In genomic region chr13:63700747-63701146, GRCm38 (mm10) we compare ENCODE assay signal across 13 mouse cellular contexts.
DNase-seq lines count a peak whose midpoint lies in the region; ATAC-seq and TF ChIP-seq lines count a peak whose summit lies in the region.
"Had no signal": no experiment of that assay in that cellular context is flagged by ENCODE, and none has a peak within 500 bp of the region (broad histone marks: within the 10 kb centered on the region; RNA-seq: fewer than 3 reads in every experiment).

No protein-coding gene starts in this region.

- peaks cover 10% of the 10 kb centered on the region; the same call in 1 of the 2 replicates for H3K4me1 ChIP-seq in hindbrain, embryonic 13.5 days (replicated peaks)
- H3K4me1 ChIP-seq in hindbrain, embryonic 11.5 days (replicated peaks; ENCODE audit: control insufficient read depth, insufficient read depth, low read length) = no peaks in the 10 kb centered on the region
- peaks cover 16% of the 10 kb centered on the region for H3K4me1 ChIP-seq in embryonic facial prominence, embryonic 10.5 days
- peaks cover 12% of the 10 kb centered on the region for H3K4me1 ChIP-seq in limb, embryonic 14.5 days (ENCODE audit: control insufficient read depth, insufficient read depth, low read length)

- no peak for DNase-seq in hindbrain, embryonic 11.5 days (ENCODE audit: low spot score)
- DNase-seq in embryonic facial prominence, embryonic 10.5 days (ENCODE audit: low spot score) = no peak
- DNase-seq in limb, embryonic 14.5 days (ENCODE audit: low spot score) = no peak
- peak; percentile 10 to 19 for DNase-seq in natural killer cell, adult 2 months (ENCODE audit: low spot score in 2 of 2)
- no peak for DNase-seq in left cerebral cortex, adult 11 months (ENCODE audit: low spot score)
- no peak for DNase-seq in gastrocnemius, postnatal 10 days
- no peak for DNase-seq in thymus, postnatal 25 days
- DNase-seq: cerebellum, postnatal 25 days; heart, adult 18-20 months had no signal

- no peaks in the 10 kb centered on the region for H3K27me3 ChIP-seq in hindbrain, embryonic 13.5 days
- no peaks in the 10 kb centered on the region for H3K27me3 ChIP-seq in hindbrain, embryonic 11.5 days (ENCODE audit: control insufficient read depth, insufficient read depth, low read length)
- no peaks in the 10 kb centered on the region for H3K27me3 ChIP-seq in embryonic facial prominence, embryonic 10.5 days (replicated peaks; ENCODE audit: low read depth, poor library complexity, severe bottlenecking)
- H3K27me3 ChIP-seq in limb, embryonic 14.5 days (ENCODE audit: control insufficient read depth, insufficient read depth, low read length) = no peaks in the 10 kb centered on the region
- H3K27me3 ChIP-seq: hindbrain, embryonic 12.5 days had no signal

- no peak overlapping the region for H3K4me3 ChIP-seq in hindbrain, embryonic 13.5 days
- H3K4me3 ChIP-seq in hindbrain, embryonic 11.5 days (ENCODE audit: low read depth, low read length) = no peak overlapping the region
- no peak overlapping the region for H3K4me3 ChIP-seq in embryonic facial prominence, embryonic 10.5 days
- no peak overlapping the region for H3K4me3 ChIP-seq in limb, embryonic 14.5 days (replicated peaks; ENCODE audit: low read length)
- H3K4me3 ChIP-seq: forebrain, embryonic 10.5 days; hindbrain, embryonic 12.5 days had no signal

- no peak overlapping the region for H3K9ac ChIP-seq in hindbrain, embryonic 13.5 days
- no peak overlapping the region for H3K9ac ChIP-seq in hindbrain, embryonic 11.5 days (ENCODE audit: low read depth, low read length)
- H3K9ac ChIP-seq in limb, embryonic 14.5 days (ENCODE audit: low read depth, low read length, severe bottlenecking) = no peak overlapping the region
- H3K9ac ChIP-seq: hindbrain, embryonic 12.5 days had no signal

- ATAC-seq in hindbrain, embryonic 13.5 days (ENCODE audit: low FRiP score) = no peak
- no peak for ATAC-seq in hindbrain, embryonic 11.5 days (ENCODE audit: low FRiP score)
- ATAC-seq in limb, embryonic 14.5 days (ENCODE audit: low FRiP score, low read depth) = no peak
- ATAC-seq: CD4-positive, CD25-positive, alpha-beta regulatory T cell, adult 4 months had no signal

- peak overlapping the region; percentile 55 for H3K27ac ChIP-seq in hindbrain, embryonic 13.5 days
- H3K27ac ChIP-seq in hindbrain, embryonic 11.5 days (ENCODE audit: low read depth, low read length) = no peak overlapping the region
- peak overlapping the region; percentile 61 for H3K27ac ChIP-seq in embryonic facial prominence, embryonic 10.5 days (replicated peaks)
- H3K27ac ChIP-seq in limb, embryonic 14.5 days (replicated peaks; ENCODE audit: low read depth, low read length) = peak overlapping the region; percentile 35
- H3K27ac ChIP-seq: hindbrain, embryonic 12.5 days had no signal

- no peak overlapping the region for H3K4me2 ChIP-seq in hindbrain, embryonic 13.5 days
- H3K4me2 ChIP-seq in hindbrain, embryonic 11.5 days (replicated peaks; ENCODE audit: low read depth, low read length) = no peak overlapping the region
- H3K4me2 ChIP-seq in limb, embryonic 14.5 days (replicated peaks; ENCODE audit: low read depth, low read length, severe bottlenecking) = no peak overlapping the region
- H3K4me2 ChIP-seq: hindbrain, embryonic 12.5 days had no signal

- no peaks in the 10 kb centered on the region for H3K9me3 ChIP-seq in hindbrain, embryonic 13.5 days
- no peaks in the 10 kb centered on the region for H3K9me3 ChIP-seq in hindbrain, embryonic 11.5 days (ENCODE audit: control insufficient read depth, low read length)
- H3K9me3 ChIP-seq in embryonic facial prominence, embryonic 10.5 days = no peaks in the 10 kb centered on the region
- H3K9me3 ChIP-seq in limb, embryonic 14.5 days (ENCODE audit: control insufficient read depth, low read length) = no peaks in the 10 kb centered on the region
- H3K9me3 ChIP-seq: forebrain, embryonic 10.5 days; hindbrain, embryonic 12.5 days had no signal

- WGBS in hindbrain, embryonic 13.5 days = 76% methylated on average over 3 of the region's 3 CpGs
- 74% methylated on average over 3 of the region's 3 CpGs for WGBS in hindbrain, embryonic 11.5 days
- 66% methylated on average over 3 of the region's 3 CpGs for WGBS in embryonic facial prominence, embryonic 10.5 days
- 58% methylated on average over 3 of the region's 3 CpGs for WGBS in limb, embryonic 14.5 days

- H3K36me3 ChIP-seq in hindbrain, embryonic 13.5 days = no peaks in the 10 kb centered on the region
- H3K36me3 ChIP-seq in hindbrain, embryonic 11.5 days (ENCODE audit: control insufficient read depth, insufficient read depth, low read length) = no peaks in the 10 kb centered on the region
- no peaks in the 10 kb centered on the region for H3K36me3 ChIP-seq in embryonic facial prominence, embryonic 10.5 days (replicated peaks)
- no peaks in the 10 kb centered on the region for H3K36me3 ChIP-seq in limb, embryonic 14.5 days (ENCODE audit: control insufficient read depth, insufficient read depth, low read length)
- H3K36me3 ChIP-seq: forebrain, embryonic 10.5 days; hindbrain, embryonic 12.5 days had no signal

- TF ChIP-seq POLR2A in limb, embryonic 14.5 days (IDR thresholded peaks at IDR 0.05; ENCODE audit: borderline replicate concordance, extremely low read depth, insufficient read depth, insufficient read length) = no peak

Comparison
In these comparisons a context has a peak if more than half of its experiments do, and no peak if none do; other contexts are left out.
1. DNase-seq: peak in natural killer cell, adult 2 months (2 of 2); none in hindbrain, embryonic 11.5 days (single experiment), embryonic facial prominence, embryonic 10.5 days (single experiment), limb, embryonic 14.5 days (single experiment), left cerebral cortex, adult 11 months (single experiment), gastrocnemius, postnatal 10 days (single experiment) and thymus, postnatal 25 days (single experiment).